Mouse (Mus musculus): ENCODE data around the gene Nxn.

Nxn gene

DNA sequence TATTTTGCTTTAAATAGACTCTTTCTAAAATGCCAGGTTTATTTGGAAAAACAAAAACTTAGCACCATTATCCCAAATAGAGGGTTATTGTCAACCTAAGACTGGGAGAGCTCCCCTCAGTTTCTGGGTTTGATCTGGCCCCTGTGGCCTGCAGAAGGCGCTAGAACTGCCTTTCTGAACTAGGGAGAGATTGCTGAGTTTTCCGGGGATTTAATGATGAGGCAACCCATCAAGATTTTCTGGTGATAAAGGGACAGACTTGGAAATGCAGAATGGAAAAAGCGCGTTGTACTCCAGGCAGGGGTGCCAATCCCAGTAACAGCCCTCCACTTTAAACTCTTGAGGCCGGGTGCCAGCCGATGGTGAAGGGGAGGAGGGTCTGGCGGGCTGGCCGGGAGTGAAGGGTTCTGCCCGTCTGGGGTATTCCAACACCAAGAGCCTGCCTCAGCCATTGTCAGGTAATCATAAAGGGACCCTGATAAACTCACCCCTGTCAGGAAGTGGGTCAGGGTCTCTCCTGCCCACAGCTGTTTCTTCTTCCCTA lies 100.4 kb downstream of the Nxn start:
- no peak for DNase-seq (ENCODE audit: low spot score)

DNA sequence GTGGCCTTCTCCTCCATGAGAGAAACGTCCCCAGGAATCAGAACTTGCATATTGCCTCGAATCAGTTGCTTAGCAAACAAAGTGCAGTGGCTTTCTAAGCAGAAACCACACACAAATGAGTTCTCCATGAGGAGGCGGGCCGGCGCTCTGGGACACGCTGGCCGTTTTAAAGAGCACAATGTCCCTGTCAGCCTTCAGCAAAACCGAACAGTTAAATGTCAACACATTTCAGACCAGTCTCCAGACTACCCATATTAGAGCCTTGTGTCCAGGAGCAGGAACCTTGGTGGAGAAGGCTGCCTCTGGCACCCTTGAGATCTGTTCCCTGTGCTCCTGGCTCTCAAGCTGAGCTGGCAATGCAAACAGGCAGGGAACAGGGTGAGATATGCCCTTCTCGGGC lies 101.7 kb downstream of the Nxn start:
- DNase-seq (ENCODE audit: low spot score), result no peak

DNA sequence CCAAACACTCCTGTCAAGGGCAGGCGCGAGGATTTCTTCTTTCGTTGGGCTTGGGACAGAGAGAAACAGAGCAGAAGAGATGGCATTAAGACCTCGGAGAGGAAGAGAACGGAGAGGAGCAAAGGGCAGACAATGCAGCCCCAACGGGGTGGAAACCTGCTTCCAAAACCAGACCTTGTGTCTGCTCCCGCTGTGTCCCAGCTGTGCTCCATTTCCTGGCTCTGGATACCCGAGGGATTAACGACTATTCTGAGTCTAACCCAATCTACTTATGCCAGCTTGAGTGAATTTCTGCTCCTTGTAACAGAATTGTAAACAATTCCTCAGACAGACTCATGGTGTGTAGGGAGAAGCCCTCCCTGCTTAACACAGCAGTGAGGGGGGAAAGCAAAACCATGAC lies 104.1 kb downstream of the Nxn start:
- no peak for DNase-seq (ENCODE audit: low spot score)

- DNase-seq (ENCODE audit: low spot score), result no peak
Measured at GRCm38 (mm10) chr11:76294078-76294477, 104.9 kb downstream of the Nxn start.

- no peak for DNase-seq (ENCODE audit: low spot score)
Measured at GRCm38 (mm10) chr11:76292831-76293230, 106.1 kb downstream of the Nxn start.

DNA sequence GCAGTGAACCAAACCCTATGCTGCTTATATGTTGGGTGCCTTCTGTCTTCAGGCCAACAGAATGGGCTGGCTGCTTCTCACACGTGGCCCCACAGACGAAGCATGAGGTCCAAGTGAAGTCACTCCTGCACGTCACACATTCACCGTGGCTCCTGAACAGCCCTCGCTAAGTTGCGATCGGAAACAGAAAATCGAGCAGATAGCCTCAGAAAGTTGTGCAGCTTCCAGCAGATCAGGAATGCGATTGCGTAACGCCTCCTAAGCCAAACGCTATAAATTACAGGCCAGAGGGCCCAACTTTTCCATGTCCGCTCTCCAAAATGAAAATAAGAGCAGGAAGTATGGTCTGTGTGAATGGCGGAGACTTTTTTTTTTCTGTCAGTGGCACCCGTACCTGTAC lies 106.5 kb downstream of the Nxn start:
- no peak for DNase-seq (ENCODE audit: low spot score)

DNA sequence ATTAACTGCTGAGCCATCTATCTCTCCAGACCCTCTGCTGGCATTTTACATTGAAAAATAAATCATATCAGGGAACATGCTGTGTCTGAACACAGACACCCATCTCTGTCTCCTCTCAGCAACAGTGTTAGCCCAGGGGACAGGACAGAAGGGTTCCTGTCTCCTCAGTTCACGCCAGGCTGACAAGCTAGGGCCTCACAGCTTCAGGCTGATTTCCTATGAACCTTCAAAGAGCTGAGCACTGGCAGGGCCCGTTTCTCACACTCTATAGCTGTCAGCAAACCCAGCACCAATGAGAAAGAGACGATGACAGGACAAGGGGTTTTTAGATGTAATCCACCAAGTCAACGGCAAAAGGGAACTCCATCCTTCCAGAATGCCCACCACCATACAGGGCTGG lies 107.0 kb downstream of the Nxn start:
- no peak for DNase-seq (ENCODE audit: low spot score)

DNA sequence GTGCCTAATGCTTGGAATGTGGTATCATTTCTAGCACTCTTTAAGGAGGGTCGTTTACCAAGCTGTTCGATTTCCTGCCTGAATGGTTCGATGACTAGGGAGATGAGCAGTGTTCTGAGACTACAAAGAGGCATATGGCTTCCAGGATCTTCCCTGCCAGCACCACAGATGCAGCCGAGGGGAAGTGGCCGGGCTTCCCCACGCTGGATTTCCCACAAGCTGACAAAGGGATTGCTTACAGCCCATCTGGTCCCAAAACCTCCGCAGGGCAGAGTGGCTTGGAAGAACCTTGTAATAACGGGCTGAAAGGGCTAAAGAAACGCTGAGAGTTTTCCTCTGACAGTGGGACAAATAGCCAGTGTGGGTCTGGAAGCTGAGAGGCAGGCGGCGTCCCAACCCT lies 108.6 kb downstream of the Nxn start:
- DNase-seq (ENCODE audit: low spot score), result no peak

- DNase-seq (ENCODE audit: low spot score), result no peak
Measured at GRCm38 (mm10) chr11:76288645-76289044, 110.3 kb downstream of the Nxn start.

DNA sequence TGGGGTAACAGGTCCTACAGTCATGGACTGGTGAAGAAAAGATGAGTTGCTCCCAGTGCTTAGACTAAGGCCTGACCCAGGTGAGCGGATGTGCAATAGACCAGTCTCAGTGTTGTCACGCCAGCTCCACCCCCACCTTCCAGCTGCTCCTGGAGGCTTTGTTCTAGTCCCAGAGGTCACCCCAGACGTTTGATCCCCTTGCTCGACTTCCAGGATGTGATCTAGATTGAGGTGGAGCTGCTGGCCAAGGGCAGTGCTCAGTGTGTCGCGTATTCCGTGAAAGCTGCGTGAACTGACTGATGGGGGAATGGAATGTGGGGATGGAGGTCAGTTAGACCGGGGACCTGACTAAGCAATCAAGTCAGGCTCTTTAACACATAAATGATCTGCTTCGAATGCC lies 111.6 kb downstream of the Nxn start:
- DNase-seq (ENCODE audit: low spot score), result no peak

DNA sequence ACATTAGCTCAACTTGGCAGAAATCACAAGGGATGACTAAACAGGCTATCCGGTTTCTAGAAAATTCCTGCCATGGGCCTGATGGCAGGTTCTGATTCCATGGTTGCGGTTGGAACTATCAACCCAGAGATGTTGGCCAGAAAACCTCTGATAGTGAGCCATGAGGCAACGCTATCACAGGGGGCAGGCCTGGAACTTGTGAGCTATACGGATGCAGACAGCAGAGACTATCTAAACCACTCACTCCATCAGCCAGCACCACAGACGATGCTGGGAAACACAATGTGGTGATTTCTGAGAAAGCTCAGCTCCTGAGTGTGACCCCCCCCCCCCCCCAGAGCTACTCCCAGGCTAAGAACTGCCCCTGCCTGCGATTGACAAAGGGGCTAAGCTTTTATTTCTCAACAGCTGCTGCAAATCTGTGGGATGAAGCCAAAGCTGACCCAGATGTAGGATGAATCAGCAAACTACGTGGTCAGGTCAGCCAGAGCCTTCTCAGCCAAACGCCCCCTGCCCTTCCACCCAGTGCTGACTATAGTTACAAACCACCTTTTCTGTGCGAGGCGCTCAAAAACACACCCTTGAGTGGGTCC lies 112.3 kb downstream of the Nxn start:
- no peak for DNase-seq (ENCODE audit: low spot score)

GRCm38 (mm10) chr11:76285431-76286075 lies 113.4 kb downstream of the Nxn start:
- DNase-seq (ENCODE audit: low spot score), result no peak

DNA sequence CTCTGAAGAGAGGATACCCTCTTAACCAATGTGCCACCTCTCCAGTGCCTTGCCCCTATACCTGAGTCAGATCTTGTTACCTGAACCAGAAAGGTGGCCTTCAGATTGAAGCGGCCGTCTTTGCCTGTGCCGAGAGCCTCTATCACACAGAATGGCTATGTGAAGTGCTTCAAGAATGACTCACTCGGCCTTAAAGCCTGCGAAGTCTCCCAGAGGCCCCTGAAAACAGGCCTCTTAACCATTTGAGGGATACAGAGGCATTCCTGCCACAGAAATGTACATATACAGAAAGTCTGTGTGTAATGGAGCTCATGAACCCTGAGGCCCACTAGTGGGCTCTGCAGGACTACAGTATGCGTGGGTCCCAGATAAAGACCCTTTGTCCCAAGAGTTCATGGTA lies 115.1 kb downstream of the Nxn start:
- DNase-seq (ENCODE audit: low spot score), result no peak

DNA sequence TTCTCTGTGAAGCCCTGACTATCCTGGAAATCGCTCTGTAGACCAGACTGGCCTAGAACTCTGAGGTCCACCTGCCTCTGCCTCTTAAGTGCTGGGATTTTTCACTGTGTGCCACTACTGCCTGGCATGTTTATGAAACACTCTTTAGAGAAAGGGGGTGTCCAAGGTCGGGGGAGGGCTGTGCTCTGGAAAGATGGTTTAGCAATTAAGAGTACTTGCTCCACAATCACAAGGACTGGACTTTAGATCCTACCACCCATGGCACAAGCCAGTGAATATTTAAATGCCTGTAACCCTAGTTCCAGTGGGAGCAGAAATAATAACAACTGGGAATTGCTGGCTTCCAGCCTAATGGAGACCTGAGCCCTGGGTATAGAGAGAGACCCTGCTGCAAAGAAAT lies 119.0 kb downstream of the Nxn start:
- no peak for DNase-seq (ENCODE audit: low spot score)

- no peak for DNase-seq (ENCODE audit: low spot score)
Measured at GRCm38 (mm10) chr11:76278960-76279852, 119.7 kb downstream of the Nxn start.

DNA sequence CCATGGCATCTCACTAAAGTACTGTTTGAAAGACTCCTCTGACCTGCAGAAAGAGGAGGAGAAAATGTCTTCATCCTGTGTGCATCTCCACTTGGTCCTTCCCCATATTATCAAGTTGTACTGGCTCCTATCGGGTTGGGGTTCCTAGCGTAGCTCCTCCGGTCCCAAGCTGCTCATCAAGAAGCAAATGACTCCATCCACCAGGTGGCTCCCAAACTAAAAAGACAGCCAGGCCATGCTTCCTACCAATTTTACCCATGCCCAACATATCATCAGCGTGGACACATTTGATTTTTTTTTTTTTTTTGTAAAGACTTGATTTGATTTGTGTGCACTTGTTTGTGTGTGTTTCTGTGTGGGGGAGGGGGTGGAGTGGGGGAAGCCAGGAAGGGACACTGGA lies 126.5 kb downstream of the Nxn start:
- DNase-seq (ENCODE audit: low spot score), result no peak

DNA sequence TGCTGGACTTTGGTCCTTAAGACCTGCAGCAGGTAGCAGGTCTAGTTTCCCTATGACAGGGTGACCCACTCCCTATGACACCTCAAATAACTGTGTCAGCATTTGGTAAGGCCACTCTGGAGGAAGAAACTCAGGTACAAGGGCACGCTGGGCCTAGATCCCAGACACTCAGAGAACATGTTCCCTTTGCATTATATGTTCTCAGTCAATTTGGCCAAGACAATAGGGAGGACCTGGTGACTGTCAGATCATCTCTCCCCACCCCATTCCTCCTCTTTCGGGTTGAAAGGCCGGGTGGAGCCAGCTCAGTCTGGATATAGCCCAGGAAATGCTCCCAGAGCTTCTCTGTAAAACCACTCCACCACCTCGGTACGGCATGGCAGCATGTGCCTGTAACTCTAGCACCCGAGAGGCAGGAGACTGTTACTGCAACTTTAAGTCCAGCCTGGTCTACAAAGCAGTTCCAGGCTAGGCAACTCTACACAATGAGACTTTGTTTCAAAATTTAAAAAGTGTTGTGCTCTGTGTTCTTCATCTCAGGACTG lies 130.3 kb downstream of the Nxn start:
- no peak for DNase-seq (ENCODE audit: low spot score)

DNA sequence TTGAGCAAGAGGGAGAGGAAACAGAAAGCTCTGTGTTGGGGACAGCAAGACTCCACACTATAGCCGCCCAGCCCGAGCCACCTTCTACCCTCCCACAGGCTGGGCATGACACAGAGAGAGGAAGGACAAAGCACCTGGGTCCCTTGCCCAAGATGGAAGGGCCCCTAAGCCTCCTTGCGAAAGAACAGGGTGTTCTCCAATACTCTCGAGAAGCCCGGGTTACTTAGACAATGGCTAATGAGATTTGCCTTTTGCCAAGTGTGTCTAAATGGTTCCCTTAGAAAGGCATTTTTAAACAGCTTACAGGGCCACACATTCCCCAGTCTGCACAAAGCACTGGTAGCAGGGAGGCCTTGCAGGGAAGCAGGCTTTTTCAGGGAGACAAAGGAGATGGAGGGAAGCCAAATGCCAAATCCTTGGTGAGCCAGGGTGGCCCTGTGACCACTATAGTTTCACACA lies 130.9 kb downstream of the Nxn start:
- no peak for DNase-seq (ENCODE audit: low spot score)

GRCm38 (mm10) chr11:76267550-76267949 lies 131.4 kb downstream of the Nxn start:
- no peak for DNase-seq (ENCODE audit: low spot score)

DNA sequence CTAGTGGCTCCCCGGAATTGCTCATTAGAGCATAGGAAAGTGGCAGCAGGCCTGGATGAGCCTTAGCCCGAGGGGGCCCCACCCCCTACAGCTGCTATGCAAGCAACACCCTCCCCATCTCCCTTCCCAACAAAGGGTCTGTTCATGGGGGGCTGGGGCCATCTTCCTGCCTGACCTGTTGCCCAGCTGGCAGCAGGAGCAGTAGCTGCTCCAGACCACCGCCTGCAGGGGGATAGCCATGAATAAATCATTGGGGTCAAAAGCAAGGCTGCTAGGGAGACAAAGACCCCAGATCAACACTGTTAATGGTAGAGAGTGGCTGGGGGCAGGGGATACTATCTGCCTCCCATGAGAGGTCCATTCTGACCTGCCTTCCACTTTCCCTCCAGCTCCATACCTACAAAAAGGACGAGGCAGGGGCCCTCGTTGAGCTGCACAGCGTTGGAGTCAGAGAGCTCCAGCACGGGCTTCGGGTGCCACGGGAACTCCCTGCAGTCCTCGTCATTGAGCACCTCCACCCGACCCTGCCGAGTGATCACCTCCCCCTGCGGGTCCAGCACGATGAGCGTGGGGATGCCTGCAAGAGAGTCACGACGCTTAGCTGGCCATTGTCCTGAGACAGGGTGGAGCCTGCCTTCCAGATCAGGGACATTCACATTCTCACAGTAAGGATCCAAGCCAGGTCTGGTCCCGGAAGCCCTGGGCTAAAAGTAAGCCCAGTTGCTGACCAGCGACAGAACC lies 136.2 kb downstream of the Nxn start:
- no peak for DNase-seq (ENCODE audit: low spot score)

DNA sequence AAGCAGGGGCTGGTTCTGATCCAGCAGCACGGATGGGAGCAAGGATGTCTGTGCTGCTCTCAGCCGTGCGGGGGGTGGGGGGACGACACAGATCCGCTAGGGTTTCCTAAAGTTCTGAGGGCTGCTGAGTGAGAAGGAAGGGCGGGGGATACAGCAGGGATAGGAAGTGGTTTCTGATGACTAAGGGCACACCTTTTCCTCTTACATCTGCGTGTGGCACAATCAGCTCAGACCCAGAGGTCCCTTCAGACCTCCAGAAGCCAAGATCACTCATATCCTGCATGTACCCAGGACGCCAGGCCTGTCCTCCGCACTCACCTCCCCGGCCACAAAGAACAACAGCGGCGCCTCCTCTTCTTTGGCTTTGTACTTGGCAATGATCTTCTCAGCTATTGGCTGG lies 137.7 kb downstream of the Nxn start:
- no peak for DNase-seq (ENCODE audit: low spot score)
